Mouse (Mus musculus) adrenal gland, adult 8-10 months (tissue): Measurements from ENCODE around the gene Eif3d. TPM values are rescaled to one million over a fixed set of nuclear protein-coding genes. Genes with fewer than 3 reads are reported as not detected.
"Not testable (repeated sequence)": the region's sequence is repeated elsewhere in the genome, so short reads cannot be mapped to it uniquely, and the experiment has no call there.

Source experiments
- DNase-seq: peaks from one replicate; pipeline ENCODE4 v3.0.0; 2022
- total RNA-seq, 4 experiments: library from RNA; stranded (reverse); gene quantifications; 2 replicates each; pipeline ENCODE4 v1.2.4; 2022

The Eif3d gene
- total RNA-seq, result 100 to 1,000 TPM; 140 to 159 (median 147) TPM

DNA sequence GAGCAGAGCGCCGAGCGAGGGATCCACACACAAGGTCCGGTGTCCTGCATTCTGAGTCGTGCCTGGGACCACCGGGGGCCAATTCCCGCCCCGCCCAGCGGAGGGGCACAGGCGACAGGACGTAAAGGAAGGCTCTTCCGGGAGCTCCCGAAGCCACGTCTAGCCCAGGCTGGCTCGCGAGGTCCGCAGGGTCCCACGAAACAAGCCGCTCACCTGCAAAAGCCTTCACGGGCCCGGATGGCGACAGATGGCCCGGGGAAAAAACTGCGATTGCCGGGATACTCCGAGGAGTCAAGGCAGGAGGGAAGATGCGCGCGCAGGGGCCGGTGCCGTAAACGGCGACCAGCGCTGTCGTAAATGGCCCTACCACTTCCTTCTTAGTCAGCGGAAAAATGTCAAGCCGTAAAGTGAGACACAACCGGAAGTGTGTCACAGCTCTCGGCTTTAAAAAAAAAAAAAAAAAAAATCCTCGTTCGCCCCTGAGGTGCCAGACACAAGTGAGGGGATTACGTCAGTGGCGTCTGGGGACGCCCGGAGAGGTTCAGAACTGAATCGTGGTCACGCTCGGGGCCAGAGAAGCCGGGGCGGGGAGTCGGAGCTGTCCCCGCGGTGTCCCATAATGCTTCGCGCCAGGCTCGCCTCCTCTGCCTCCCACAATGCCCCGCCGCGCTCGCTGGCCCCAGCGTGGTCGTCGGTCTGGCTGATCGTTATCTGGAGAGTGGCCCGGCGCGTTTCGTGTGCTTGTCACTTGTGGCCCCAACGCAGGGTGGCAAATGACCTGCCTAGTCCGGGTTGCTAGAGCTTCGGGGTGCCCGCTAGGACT, at the start of gene Eif3d:
TSS of gene Eif3d (minus strand) at position 344 of the 823 bp plus-strand sequence.
- peak; percentile 95 for DNase-seq

DNA sequence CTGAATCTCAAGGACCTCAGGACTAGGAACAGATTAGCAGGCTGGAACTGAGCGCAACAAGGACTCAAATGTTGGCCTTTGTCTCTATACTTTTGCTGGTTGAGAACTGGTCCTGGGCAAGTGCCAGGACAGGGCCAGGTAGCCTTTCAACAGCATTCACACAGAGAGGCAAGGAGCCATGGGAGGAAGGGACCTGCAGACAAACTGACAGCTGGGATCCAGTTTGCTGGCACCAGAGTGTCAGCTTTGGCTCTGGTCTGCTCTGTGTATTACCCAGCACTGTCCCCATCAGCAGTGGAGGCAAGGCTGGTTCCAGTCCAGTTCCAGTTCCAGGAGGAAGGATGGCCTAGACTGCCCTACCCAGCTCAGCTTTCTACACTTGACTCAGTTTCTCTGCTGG, 43.4 kb upstream of the Eif3d start:
- DNase-seq, result no peak

DNA sequence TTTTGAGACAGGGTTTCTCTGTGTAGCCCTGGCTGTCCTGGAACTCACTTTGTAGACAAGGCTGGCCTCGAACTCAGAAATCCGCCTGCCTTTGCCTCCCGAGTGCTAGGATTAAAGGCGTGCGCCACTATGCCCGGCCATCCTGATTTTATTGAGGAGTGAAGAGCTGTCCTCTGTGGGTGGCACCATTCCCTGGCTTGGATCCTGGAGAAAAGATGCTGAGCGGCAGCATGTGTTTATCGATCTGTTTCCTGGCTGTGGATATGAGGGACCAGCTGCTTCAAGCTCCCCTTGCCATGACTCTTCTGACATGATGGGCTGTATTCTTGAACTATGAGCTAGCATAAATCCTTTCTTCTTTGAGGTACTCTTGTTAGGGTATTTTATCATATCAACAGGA, 37.6 kb upstream of the Eif3d start:
- not testable (repeated sequence) for DNase-seq

DNA sequence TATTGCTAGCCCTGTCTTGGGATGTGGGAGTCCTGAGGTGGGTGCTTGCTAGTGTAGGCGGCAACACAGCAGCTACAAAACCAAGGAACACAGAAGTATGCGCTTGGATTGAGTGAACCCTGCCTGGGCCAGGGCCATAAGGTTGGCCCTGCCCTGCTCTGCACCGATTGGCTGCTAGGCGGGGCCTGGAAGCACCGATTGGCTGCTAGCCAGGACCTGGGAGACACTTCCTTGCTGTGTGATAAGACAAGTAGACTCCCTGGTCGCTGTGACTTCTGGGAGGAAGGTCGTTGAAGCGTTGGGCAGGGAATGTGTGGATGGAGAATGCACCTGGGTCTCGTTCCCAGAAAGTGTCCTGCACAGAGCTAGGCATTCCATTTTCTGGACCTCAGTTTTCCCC, 33.3 kb upstream of the Eif3d start:
- DNase-seq, result no peak

DNA sequence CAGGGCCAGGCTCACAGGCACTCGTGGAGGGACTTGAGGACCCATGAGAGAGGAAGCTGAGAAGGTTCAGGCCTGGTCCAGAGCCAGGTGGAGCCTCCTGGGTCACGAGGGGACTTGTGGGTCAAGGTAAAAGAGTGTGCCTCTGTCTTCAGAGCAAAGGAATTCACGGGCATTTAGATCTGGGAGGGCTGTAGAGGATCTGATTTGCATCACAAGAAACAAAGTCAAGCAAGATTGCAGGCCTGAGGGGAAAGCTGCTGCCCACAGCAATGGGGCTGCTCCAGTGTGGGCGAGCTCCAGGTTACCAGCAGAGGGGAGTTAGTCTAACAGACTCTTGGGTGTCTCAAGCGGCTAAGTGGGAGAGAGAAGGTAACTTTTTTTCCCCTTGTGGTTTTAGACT, 30.8 kb upstream of the Eif3d start:
- no peak for DNase-seq

DNA sequence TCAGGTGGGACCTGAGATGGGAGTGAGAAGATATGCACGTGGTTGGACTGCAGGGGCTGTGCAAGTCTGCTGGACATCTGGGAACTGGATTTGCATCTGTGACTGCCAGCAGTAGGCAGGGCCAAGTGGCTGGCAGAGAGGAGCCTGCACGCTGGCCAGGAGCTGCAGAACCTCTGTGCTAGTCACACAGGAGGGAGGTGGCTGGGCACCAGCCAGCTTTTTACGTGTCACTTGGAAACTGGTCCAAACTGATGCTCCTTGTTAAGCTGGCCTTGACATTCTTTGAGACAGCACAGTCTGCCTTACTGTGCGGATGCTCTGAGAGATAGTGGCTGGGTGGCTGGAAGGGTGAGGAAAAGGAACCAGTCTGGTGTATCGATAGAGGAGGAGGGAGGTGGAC, 17.9 kb upstream of the Eif3d start:
- peak; percentile 88 for DNase-seq

DNA sequence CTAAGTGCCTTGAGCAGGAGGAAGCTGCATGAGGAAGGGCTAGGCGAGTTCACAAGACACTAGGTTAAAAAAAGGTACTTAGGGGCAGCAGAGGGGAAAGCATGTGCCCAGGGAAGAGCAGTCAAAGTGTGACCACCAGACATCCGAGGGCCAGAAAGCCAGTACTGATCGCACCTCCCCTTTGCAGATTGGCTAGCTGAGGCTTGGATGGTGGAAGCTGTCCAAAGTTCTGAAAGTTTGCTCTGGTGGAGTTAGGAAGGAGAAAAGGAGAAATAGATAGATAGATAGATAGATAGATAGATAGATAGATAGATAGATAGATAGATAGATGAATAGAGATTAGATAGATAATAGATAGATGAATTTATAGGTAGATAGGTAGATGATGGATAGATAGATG, 12.8 kb upstream of the Eif3d start:
- DNase-seq, result no peak

DNA sequence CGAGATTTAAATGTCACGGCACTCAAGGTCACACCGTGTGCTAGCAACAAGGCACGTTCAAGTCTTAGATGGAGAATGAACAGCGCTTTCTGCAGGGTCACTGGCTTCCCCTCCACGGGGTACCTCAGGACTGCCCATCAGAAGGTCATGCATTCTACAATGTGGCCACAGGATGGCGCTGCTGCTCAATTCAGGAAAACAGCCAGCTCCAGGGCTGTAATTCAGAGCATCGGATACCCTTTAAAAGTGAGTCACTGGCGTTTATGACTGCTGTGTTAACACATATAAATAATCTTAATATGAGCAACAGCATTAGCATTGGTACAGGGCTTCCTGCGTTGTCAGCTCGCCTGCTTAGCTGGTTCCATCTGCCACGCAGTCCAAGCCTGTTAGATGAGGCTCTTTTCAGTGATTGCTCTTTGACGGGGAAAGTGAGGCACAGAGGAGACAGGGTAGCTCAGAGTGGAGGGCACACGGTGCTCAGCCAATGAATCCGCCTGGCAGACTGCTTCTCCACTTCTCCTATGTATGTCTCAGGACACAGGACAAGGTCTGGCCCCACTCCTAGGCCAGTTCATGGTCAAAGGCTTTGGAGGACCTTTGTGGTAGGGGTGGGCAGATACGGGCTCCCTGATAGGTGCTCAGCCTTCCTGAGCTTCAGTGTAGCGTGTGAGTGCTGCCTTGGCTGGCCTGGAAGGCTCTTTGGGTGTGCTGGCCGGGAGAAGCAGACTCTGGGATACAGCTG, 11.8 kb upstream of the Eif3d start:
- DNase-seq, result peak; percentile 80

DNA sequence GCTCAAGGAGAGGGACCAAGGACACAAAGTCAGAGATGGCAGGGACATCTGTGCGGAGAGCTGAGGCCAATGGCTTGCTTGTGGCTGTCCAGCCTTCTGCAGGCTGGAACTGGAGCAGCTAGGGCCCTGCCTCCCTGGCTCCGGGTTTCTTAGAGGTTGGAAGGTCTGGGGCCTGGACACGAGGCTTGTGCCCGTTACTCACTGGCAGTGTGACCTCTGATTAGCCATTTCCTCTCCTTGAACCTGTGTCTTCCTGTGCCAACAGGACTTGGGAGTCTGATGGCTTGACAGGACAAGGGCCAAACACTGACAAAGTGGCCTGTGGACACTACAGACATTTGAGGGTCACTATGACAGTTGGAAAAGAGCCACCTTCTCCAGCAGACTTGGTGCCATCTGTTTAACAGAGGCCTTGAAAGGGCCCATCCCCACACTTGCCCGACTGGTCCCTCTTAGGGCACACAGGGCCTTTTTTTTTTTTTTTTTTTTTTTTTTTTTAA, 10.6 kb upstream of the Eif3d start:
- peak; percentile 87 for DNase-seq

DNA sequence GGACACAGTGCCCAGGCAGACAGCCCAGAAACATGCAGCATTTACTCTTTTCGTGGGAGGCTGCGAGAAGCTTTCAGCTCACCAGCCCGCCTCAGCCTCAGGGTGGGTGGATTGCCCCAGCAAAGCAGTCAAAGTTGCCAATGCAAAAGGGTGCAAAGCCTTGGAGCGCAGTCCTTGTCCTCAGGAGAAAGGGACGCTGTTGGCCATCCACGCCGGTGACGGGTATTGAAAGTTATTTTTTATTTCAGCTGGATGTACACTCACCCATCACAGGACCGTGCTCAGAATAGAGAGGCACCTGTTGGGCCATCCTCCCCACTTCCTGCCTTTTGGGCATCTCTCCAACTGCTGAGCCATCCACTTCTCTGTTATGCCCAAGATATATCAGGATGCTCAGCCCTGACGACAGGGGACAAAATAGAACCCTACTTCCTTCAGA, 8.8 kb upstream of the Eif3d start:
- DNase-seq, result no peak

DNA sequence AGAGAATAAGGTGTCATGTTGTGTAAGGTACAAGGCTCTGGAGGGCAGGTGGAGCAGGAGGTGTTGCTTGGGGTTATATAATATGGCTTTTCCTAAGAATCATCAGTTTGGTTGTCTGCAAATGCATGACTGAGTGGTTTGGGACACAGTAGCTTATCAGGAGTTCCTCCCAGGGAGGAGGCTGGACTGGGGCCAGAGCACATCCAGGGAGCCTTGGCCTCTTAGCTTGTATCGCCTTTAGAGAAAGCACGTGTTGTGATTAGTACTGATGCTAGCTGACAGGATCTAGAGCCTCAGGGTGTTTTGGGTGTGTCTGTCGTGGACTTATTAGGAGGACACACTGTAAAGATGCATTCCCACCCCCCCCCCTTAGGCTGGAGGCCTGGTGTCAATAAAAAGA, 7.0 kb upstream of the Eif3d start:
- DNase-seq, result peak; percentile 75

DNA sequence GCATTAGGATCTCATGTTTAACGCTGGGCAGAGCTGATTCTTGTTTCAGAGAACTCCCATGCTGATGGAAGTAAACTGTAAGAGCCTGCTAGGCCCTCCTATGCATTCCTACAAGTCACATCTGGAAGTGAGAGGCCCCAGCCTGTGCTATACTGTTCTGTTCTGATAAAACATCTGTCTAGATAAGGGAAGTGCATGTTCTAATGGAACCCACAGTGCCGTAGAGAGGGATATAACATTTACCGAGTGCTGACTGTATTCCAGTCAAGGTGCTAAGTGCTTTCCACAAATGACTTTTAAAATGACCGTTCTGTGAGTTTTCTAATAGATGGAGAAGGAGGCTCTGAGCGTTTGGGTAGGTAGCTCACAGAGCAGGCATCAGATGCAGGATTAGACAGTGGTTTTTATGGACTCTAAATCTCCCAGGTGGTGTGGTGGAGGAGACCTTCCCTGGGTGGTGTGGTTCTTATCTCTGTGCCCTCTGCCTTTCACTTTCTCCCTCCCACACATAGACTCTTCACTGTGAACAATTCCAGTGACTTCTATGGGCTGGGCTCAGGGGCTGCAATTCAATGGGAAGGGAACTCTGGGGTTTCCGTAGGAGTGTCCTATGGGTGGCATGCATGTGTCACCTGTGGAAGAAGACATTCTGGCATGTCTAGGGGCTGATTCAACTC, 3.7 kb upstream of the Eif3d start:
- no peak for DNase-seq

DNA sequence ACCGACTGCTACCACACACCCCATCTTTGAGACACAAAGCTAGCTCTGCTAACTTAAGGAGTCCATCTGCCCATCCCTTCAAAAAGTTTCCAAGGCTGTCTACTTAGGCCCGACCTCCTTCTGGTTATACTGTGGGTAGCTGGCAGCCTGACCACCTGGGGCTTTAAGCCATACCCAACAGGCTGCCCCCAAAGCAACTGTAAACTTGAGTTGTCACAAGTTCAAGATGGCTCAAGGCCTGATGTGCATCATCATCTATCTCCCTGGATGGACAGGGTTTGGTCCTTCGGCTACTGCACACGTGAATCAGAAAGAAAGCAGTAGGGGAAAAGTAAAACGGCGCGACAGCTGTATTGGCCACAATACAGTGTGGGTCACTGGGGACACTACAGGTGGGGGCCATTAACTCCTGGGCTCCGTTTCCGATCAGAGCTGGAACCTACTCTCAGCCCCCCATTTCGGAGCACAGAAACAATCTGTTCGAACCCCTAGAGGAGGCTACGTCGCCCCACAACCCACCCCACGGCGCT, 608 bp downstream of the Eif3d start:
- no peak for DNase-seq

DNA sequence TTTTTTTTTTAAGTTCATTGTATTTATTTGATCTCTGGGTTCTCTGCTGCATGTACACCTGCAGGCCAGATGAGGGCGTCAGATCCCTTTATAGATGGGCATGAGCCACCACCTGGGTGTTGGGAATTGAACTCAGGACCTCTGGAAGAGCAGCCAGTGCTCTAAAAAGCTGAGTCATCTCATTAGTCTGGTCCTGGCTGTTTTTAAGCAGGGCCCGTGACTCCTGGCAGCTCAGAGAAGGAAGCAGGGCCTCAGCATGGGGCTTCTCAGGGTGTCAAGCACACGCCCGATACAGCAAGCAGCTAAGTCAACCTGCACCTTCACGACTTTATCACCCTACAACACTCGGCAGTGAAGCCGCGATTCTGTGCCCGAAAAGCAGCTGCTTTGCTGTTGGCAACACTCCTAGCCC, 5.5 kb downstream of the Eif3d start:
- DNase-seq, result no peak

DNA sequence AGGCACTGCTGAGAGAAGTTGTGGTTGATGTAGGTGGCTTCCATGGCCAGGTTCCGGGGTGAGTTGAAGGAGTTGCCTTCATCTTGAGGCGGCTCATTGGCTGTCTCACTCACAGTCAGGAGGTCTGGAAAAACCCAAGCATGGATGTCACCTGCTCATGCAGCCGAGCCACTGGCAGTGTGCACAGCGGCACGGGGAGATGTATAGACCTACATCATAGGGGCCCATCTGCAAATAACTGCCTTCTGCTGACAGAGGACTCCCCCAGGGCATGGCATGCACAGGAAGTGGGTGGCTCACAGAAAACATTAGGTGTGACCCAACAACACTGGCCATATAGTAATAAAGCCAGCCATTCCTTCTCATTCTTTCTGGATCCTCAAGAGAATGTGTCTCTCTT, 8.2 kb downstream of the Eif3d start:
- DNase-seq, result no peak

DNA sequence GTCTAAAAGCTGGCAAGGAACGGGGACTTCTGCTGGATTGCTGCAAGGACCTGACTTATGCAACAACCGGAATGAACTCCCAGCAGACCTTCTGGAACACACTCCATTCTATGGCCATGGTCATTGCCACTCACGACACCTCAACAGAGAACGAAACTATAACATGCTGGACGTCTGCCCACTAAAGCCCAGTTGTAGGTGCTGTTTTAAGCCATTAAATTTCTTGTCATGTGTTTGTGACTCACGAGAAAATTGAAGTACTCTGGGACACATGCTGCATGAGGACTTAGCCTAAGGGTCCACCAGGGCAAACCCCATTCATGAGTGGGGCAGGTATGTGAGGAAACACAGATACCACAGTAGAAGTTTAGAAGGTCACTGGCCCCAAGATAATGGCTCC, 9.9 kb downstream of the Eif3d start:
- DNase-seq, result no peak

DNA sequence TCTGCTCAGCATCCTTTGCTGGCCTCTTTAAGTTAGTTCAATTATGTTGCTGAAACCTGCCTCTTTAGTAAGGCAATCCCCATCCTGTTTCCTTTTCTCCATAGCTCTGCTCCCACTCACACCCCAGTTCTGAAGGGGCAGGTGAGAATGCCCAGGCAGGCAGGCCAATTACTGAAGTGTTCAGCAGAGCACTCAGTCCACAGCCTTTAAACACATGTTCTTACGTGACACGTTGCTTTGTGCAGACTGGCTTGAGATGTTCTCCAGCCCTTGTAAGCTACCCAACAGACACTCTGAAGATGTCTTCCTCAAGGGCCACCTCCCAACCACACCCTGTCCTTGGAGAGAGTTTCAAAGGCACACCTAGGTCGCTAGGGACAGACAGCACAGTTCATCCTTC, 12.5 kb downstream of the Eif3d start:
- no peak for DNase-seq

DNA sequence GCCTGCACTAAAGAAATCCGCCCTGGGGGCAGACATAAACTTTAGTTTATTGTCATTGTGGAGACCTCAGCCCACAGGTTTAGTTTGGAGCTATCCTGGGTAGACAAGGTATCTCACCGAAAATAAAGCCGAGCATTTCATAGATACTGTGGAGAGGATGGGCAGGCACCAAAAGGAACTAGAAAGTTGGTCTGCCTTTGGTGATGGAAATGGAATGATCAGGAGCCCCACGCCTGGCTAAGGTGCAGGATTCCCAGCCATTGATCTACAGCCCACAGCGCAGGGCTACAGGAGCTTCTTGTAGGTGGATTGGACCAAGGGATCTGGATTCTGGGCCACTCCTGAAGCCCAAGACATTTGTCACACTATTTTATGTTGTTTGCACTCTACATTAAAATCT, 13.0 kb downstream of the Eif3d start:
- no peak for DNase-seq

DNA sequence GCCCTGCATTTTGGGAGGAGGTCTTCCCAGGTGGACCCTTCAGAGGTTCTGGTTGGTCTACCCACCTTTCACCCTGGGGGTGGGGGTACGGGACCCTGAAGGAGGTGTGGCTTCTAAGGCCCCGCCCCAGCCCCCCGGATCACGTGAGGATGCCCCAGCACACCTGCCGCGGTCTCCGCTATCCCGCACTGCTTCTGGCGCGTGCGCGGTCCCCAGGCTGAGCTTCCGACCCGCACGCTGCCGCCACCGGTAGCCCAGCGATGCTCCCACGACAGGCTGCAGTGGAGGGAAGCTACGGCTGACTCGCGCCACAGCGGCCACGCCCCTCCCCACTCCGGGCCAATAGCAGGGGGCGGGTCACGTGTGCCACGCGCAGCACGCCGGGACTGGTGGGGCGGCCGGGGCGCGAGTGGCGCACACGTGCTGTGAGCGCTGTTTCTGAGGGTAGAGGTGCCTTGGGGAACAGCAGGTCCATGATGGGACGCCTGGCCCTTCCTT, 14.2 kb downstream of the Eif3d start, which contains the start of gene Foxred2:
TSS of gene Foxred2 (minus strand) at position 319 of the 498 bp plus-strand sequence.
- DNase-seq, result peak; percentile 83

DNA sequence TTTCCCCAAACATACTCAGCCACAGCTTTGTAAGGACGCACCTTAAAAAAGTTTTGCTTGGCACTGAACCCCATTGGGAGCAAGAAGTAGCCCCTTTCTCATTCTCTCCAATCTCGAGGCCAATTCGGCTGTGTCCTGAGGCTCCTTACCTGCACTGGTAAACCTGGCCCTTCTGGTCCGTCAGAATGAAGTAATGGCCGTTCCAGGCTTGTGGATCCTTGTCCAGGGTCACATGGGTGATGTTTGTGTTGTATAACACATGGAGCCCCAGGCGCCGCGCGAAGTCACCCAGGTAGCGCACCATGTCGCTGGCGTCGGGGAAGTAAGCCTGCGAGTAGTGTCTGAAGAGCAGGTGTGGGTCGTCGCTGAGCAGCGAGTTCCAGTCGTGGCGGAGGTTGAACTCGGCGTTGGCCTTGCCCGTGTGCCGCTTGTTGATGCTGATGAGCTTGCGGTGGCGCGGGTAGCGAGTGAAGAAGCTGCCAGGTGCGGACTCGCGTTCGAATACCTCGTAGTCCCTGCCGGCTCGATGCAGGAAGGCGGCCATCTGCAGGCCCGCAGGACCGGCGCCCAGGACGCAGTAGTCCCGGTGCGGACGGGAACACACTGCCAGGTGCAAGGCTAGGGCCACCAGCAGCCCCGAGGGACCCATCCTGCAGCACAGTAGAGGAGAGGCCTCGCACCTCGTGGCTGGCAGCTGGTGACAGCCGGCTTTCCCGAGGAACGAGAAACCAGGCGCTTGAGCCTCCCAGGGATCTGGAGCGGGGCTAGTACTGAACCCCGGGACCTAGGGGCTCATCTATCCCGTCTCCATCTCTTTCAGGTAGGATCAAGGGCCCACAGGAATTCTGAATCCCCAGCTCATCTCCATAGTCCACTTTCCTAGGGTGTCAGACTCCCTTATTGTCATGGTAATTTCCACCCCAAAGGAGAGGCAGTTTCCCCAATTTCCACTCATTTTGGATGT, 14.9 kb downstream of the Eif3d start:
- no peak for DNase-seq

DNA sequence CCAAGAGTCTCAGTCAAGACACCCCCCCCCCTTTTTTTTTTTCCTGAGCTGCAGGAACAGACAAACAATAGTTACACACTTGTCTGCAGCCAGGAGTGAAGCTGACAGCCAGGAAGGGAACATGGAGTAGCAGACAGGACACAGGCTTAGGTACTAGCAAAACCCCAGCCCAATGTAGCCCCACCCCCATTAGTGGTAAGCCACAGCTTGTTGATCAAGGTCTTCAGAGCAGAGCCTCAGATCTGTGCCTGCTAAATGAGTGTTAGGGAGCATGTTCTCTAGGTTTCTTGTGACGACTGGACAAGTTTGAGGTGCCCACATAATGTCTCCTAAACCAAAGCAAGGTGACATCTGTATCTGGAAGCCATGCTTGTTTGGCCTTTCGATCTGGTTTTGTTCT, 16.3 kb downstream of the Eif3d start:
- no peak for DNase-seq
